Comparison of ENCODE assay signal across 8 mouse cellular contexts in the genomic region with DNA sequence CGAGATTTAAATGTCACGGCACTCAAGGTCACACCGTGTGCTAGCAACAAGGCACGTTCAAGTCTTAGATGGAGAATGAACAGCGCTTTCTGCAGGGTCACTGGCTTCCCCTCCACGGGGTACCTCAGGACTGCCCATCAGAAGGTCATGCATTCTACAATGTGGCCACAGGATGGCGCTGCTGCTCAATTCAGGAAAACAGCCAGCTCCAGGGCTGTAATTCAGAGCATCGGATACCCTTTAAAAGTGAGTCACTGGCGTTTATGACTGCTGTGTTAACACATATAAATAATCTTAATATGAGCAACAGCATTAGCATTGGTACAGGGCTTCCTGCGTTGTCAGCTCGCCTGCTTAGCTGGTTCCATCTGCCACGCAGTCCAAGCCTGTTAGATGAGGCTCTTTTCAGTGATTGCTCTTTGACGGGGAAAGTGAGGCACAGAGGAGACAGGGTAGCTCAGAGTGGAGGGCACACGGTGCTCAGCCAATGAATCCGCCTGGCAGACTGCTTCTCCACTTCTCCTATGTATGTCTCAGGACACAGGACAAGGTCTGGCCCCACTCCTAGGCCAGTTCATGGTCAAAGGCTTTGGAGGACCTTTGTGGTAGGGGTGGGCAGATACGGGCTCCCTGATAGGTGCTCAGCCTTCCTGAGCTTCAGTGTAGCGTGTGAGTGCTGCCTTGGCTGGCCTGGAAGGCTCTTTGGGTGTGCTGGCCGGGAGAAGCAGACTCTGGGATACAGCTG. TPM values are rescaled to one million over a fixed set of nuclear protein-coding genes. Genes with fewer than 3 reads are reported as not detected.
DNase-seq lines count a peak whose midpoint lies in the region; ATAC-seq and TF ChIP-seq lines count a peak whose summit lies in the region.

No protein-coding gene starts in this region.

- H3K36me3 ChIP-seq in liver, postnatal 0 days (replicated peaks; ENCODE audit: insufficient read depth, low read length) = no peaks in the 10 kb centered on the region

- peak; percentile 81 for DNase-seq in 3T3-L1 (ENCODE audit: low read depth, low spot score)
- DNase-seq in CD4-positive helper T cell, adult 2 months (ENCODE audit: low read depth, low spot score) = peak; percentile 46
- peak; percentile 85 for DNase-seq in brain, adult 2 months (ENCODE audit: low read depth, low spot score)
- DNase-seq in induced T-regulatory cell, adult 2 months (ENCODE audit: low read depth) = peak; percentile 77
- peak; percentile 79 for DNase-seq in liver, postnatal 0 days
- peak; percentile 64 for DNase-seq in retina, postnatal 7 days (ENCODE audit: low read depth, low spot score)

- H3K27ac ChIP-seq in liver, postnatal 0 days (ENCODE audit: low read depth) = no peak overlapping the region

- H3K4me1 ChIP-seq in liver, postnatal 0 days (ENCODE audit: insufficient read depth) = no peaks in the 10 kb centered on the region; the same call in 1 of the 2 replicates

- no peak overlapping the region for H3K4me2 ChIP-seq in liver, postnatal 0 days (ENCODE audit: low read depth, low read length)

- no peaks in the 10 kb centered on the region for H3K9me3 ChIP-seq in liver, postnatal 0 days (ENCODE audit: low read length)

- ATAC-seq in erythroblast, adult 5-6 weeks (replicated peaks; ENCODE audit: low FRiP score, poor library complexity, severe bottlenecking) = 0 out of 2 replicates have a peak, but pooled peaks have one; percentile 49
- ATAC-seq in liver, postnatal 0 days = no peak
- ATAC-seq in inflammation-experienced regulatory T-cells, adult 6 months = no peak

- H3K9ac ChIP-seq in liver, postnatal 0 days (replicated peaks) = no peak overlapping the region

- H3K27me3 ChIP-seq in liver, postnatal 0 days (ENCODE audit: insufficient read depth, low read length) = 0 out of 2 replicates have a peak, but pooled peaks cover 3% of the 10 kb centered on the region

- TF ChIP-seq EP300 in liver, postnatal 0 days (IDR thresholded peaks at IDR 0.05; ENCODE audit: low read depth) = no peak

- H3K4me3 ChIP-seq in liver, postnatal 0 days (ENCODE audit: low read depth, low read length) = no peak overlapping the region

- WGBS in liver, postnatal 0 days (ENCODE audit: insufficient replicate concordance) = 26% methylated on average over 18 of the region's 18 CpGs

- peak; percentile 88 for TF ChIP-seq CTCF in liver, postnatal 0 days (IDR thresholded peaks at IDR 0.05; ENCODE audit: low read depth)

RNA-seq across cellular contexts. Expression of a gene that starts 11.8 kb away (rescaled TPM):
- total RNA-seq in erythroblast, adult 5-6 weeks (2015; ENCODE audit: low replicate concordance) = 41.5 and 85.3 TPM in 2 replicates
- total RNA-seq in erythroblast, adult 5-6 weeks (2017; ENCODE audit: low replicate concordance) = 47.5 and 50.3 TPM in 2 replicates
- polyA plus RNA-seq in liver, postnatal 0 days (2015; fragmentation: Nextera tagmentation; extraction: Ambion mirVana) = 61.2 and 68.4 TPM in 2 replicates
- polyA plus RNA-seq in inflammation-experienced regulatory T-cells, adult 6 months (2017; shearing (Covaris generic)) = 100 to 1,000 TPM; 129 to 182 (median 175) TPM

RNA-seq across cellular contexts. Expression of a gene that starts 25.8 kb away (rescaled TPM):
- total RNA-seq in erythroblast, adult 5-6 weeks (2015; ENCODE audit: low replicate concordance) = 2.1 and 5.9 TPM in 2 replicates
- 2.5 and 4.7 TPM in 2 replicates for total RNA-seq in erythroblast, adult 5-6 weeks (2017; ENCODE audit: low replicate concordance)
- polyA plus RNA-seq in liver, postnatal 0 days (2015; fragmentation: Nextera tagmentation; extraction: Ambion mirVana) = 0.56 and 0.71 TPM in 2 replicates
- polyA plus RNA-seq in inflammation-experienced regulatory T-cells, adult 6 months (2017; shearing (Covaris generic)) = 1 to 10 TPM; 1.5 to 4.6 (median 2.5) TPM

RNA-seq across cellular contexts. Expression of a gene that starts 53.6 kb away (rescaled TPM):
- total RNA-seq in erythroblast, adult 5-6 weeks (2015; ENCODE audit: low replicate concordance) = 63.7 and 67.4 TPM in 2 replicates
- total RNA-seq in erythroblast, adult 5-6 weeks (2017; ENCODE audit: low replicate concordance) = 16.9 and 29.4 TPM in 2 replicates
- polyA plus RNA-seq in liver, postnatal 0 days (2015; fragmentation: Nextera tagmentation; extraction: Ambion mirVana) = 258 and 261 TPM in 2 replicates
- polyA plus RNA-seq in inflammation-experienced regulatory T-cells, adult 6 months (2017; shearing (Covaris generic)) = 100 to 1,000 TPM; 178 to 243 (median 221) TPM
